Mouse (Mus musculus) brain, embryonic 14.5 days (tissue): ENCODE results near the gene Rmnd5b. TPM values are rescaled to one million over a fixed set of nuclear protein-coding genes. Genes with fewer than 3 reads are reported as not detected.

Experiments used
- DNase-seq: peaks from one replicate; pipeline ENCODE4 v3.0.0-alpha.2; 2011; ENCODE audit warnings: low read depth
- CTCF ChIP-seq: fragments of 200-500 bp; IDR thresholded peaks from 2 replicates; pipeline ENCODE4 v1.5.1; 2012; ENCODE audit warnings: inconsistent platforms, mild to moderate bottlenecking, moderate library complexity, borderline replicate concordance; ENCODE audit not compliant: insufficient read depth, insufficient read length; ENCODE audit errors: extremely low read depth
- POLR2A ChIP-seq: fragments of 200-500 bp; IDR thresholded peaks from 2 replicates; pipeline ENCODE4 v1.6.1; 2012; ENCODE audit warnings: mild to moderate bottlenecking, inconsistent platforms, borderline replicate concordance; ENCODE audit not compliant: poor library complexity, insufficient read depth, insufficient read length, severe bottlenecking; ENCODE audit errors: extremely low read depth
- polyA plus RNA-seq: library from polyadenylated mRNA; depleted of rRNA; stranded (reverse); fragments of >200 nt; gene quantifications from 2 replicates; pipeline ENCODE4 v1.2.3, GENCODE M21; 2012

Gene Rmnd5b
- polyA plus RNA-seq, 1 experiment, result 70.7 TPM

DNA sequence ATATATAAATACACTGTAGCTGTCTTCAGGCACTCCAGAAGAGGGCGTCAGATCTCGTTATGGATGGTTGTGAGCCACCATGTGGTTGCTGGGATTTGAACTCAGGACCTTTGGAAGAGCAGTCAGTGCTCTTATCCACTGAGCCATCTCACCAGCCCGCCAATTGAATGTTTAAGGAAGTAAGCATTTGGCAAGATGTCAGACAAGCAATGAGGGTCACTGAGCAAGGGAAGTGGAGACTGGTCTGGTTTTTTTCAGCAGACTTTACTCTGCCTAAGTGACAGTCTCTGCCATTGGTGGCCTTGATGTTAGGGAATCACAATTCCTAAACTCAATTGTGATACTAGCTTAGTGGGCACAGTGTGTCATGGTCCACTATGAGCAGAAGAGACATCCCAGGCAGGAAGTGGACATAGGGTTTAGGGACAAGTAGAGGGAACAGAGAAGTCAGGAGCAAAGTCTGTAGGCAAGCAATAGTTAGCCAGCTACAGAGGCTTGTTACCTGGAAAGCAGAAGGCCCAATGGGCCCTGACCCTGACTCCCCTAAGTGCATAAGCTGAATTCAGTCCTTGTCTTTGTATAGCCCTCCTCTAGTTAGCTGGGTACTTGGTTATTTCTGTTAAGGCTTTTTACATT is 40.9 kb downstream of the Rmnd5b start:
- no peak for TF ChIP-seq POLR2A
- TF ChIP-seq CTCF, result no peak
- DNase-seq, result no peak

DNA sequence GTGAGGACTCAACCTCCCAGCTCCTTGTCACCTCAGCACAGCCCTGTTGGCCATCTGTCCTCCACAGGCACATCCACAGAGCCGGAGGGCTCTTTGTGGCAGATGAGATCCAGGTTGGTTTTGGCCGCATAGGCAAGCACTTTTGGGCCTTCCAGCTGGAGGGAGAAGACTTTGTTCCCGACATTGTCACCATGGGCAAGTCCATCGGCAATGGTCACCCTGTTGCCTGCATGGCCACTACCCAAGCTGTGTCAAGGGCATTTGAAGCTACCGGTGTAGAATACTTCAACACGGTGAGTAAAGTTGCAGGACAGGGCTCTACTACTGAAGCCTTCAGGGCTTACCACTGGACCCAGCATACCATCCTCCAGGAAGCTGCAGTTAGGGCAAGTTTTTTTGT is 41.8 kb downstream of the Rmnd5b start:
- TF ChIP-seq CTCF (no peak), POLR2A (no peak)
- no peak for DNase-seq

DNA sequence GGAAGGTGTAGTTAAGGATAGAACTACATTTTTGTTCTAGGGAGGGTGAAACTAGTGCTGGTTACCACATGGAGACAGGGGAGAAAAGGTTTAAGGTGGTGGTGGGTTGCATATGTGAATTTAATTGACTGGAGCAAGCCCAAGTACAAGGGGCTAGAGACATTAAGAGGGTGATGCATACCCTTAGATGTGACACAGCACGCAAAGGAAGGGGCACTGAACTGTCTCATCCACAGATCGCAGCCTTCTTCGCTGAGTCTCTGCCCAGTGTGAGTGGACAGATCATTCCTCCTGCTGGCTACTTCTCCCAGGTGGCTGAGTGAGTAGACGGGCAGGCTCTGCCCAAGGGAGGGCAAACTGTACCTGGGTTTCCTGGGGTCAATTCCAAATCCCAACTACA is 42.3 kb downstream of the Rmnd5b start:
- DNase-seq, result no peak
- TF ChIP-seq POLR2A, result no peak
- no peak for TF ChIP-seq CTCF

DNA sequence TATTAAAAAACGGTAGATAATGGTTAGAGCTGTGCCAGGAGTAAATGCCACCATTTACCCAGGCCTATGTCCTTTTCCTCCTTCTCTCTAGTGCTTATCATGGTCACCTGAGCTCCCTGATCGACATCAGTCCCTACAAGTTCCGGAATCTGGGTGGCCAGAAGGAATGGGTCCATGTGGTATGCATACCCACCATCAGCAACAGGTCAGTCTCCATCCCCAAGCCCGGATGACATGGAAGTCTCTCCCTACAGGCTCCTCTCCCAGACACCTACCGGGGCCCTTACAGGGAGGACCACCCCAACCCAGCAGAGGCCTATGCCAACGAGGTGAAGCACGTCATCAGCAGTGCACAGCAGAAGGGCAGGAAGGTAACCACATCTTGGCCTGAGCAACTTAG is 43.8 kb downstream of the Rmnd5b start:
- TF ChIP-seq CTCF, result no peak
- no peak for TF ChIP-seq POLR2A
- no peak for DNase-seq

DNA sequence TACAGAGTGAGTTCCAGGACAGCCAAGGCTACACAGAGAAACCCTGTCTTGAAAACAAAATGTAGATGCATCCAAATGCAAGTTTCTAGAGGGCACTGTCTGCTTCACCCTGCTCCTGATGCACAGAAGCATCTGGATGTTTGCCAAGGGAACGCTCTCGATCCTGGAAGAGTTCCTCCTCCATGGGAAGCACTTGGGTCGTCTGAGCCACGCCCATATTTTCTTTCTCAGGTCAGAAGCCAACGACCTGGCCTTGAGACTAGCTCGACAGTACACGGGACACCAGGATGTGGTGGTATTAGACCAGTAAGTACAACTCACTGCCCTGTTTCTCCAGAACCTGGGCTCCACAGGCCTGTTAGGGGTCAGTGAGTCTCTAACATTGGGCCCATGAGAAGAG is 44.5 kb downstream of the Rmnd5b start:
- DNase-seq, result no peak
- TF ChIP-seq POLR2A (no peak), CTCF (no peak)

DNA sequence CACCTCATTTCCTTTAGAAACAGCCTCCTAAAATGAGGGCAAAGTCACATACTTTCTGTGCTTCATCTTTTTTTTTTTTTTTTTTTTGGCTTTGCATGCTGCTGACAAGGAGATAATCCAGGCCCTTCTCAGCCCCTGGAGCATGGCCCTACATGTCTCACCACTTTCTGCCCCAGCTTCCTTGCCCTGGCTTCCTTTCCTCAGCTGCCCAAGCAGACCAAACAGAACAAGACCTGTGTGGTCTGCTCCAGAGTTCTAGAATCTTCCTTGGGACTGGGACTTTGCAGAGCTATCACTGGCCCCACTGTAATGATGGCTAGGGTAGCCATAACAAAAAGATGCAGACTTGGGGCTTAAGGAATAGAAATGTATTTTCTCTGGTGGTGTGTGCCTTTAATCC is 45.7 kb downstream of the Rmnd5b start:
- no peak for TF ChIP-seq POLR2A
- TF ChIP-seq CTCF, result no peak
- no peak for DNase-seq

DNA sequence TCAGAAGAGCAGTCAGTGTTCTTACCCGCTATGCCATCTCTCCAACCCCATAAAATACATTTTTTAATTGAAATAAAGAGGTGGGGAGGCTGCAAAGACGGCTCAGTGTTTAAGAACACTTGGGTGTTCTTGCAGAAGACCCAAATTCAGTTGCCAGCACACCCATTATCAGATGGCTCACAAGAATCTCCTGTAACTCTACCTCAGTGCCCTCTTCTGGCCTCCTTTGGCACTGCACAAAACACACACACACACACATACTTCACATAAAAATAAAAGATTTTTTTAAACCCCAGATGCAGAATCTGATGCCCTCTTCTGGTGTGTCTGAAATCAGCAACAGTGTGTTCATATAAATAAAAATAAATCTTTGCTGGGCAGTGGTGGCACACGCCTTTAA is 46.9 kb downstream of the Rmnd5b start:
- TF ChIP-seq CTCF (peak; percentile 18; the same call in 1 of the 2 replicates), POLR2A (no peak)

DNA sequence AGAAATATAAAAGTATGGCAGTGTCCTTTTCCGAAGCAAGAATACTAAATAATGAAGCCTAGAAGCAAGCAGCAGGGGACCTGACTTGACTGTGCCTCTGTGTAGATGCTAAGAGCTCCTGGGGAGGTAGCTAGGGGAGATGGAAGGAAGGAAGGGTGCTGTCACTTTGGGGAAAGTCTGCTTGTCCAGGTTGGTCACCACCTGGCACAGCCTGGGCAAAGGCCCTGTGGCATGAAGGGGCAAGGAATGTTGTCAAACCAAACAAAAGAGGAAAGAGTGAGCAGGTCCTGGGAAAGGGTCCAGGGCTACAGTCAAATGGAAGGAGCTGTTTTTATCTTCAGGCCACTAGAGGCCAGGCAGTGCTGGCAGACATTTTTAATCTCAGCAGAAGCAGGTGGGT is 48.6 kb downstream of the Rmnd5b start:
- no peak for DNase-seq
- TF ChIP-seq POLR2A (no peak), CTCF (no peak)

More for the DNA sequence above, 46.9 kb downstream of the Rmnd5b start:
- no peak for DNase-seq

DNA sequence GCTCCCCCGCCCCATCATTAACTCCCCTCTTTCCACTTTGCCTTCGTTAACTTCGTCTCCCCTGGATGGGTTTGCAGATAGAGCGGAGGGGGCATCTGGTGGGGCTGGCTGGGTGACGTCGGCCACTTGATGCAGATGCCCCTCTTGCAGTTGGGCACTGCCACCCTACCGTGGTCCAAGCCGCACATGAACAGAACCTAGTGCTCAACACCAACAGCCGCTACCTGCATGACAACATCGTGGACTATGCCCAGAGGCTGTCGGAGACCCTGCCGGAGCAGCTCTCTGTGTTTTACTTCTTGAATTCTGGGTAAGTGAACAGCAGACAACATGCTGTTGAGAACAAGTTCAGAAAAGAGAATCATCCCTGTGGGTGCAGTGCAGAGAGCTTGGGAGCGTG is 49.3 kb downstream of the Rmnd5b start:
- TF ChIP-seq CTCF (no peak), POLR2A (no peak)

DNA sequence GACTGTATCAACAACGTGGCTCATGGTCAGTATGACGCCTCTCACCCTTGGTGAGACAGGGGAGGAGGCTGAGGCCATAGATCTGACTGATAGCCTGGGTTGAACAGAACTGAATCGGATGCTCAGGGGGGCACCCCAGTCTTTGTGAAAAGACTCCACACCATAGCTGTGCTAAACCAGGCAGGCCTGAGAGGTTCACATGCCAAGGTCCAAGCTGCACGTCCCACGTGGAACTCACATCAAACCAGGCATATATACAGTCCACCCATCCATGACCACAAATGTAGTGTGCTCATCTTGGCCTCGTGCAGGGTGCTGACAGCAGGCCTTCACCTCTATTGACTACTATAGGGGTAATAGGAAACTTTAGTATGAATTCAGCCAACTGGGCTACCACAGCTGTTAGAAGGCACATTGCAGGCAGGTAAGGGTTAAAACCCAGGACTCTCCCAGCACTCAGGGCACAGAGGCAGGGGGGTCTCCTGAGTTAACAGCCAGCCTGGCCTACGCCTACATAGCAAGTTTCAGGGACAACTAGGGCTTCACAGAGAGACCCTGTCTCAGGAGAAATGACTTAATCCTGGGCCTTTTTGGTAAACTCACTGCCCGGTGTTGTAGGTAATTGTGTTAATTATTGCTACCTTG is 50.0 kb downstream of the Rmnd5b start:
- DNase-seq, result no peak
- TF ChIP-seq CTCF, result no peak
- TF ChIP-seq POLR2A, result no peak

More for the DNA sequence above, 49.3 kb downstream of the Rmnd5b start:
- DNase-seq, result no peak

DNA sequence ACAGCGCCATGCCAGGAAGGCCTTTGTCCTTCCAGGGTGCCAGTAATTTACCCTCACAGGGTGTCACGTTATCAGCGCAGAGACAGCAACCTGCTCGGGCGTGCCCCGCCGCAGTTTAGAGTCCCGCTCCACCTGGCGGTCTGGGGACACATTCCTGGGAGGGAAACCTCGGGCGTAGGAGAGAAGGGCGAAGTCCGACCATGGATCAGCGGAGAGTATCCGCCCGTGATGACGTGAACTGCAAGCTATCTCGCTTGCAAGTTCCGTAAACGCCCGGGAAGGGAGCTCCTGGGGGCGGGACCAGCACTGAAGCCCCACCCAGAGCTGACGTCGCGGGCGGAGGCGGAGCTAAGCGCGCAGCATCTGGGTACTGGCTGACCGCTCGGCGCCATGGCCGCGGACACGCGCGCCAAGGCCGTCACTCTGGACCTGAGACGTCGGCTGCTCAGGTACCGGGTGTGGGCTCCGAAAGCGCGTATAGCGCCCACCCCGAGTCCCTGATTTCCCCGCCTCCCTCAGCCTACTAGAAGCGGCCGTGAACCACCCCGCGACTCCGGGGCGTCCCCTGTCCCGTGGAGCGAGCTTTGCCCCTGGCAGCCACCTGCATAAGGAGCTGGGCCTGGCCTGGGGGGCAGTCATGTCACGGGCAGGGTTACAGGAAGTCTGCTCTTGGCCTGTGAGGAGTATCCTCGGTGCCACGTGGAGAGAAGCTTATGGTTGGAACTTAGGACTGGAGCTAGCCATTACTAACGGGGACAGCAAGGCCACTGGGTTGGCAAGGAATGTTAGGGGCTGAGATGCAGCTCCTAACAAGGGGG is 51.1 kb downstream of the Rmnd5b start, which contains the start of gene Phykpl:
TSS of gene Phykpl (plus strand) at position 327 of the 818 bp plus-strand sequence.
- TF ChIP-seq POLR2A (peak; percentile 84), CTCF (0 out of 2 replicates have a peak, but pooled peaks have one; percentile 24)
- DNase-seq, result peak; percentile 99
